Mouse (Mus musculus) right cerebral cortex, adult 18-20 months (tissue): ENCODE results near the gene Hmbs.
A peak's percentile ranks its signal among the peaks of the same experiment; 100 is the strongest.
"Not testable (repeated sequence)": the region's sequence is repeated elsewhere in the genome, so short reads cannot be mapped to it uniquely, and the experiment has no call there.

Source experiments
- DNase-seq: peaks from one replicate; pipeline ENCODE4 v3.0.0; 2022; ENCODE audit warnings: mixed read lengths

The Hmbs gene

GRCm38 (mm10) chr9:44343781-44344421 is at the start of gene Hmbs:
Hmbs (minus strand) TSS chr9:44344228.
- DNase-seq = peak; percentile 93

GRCm38 (mm10) chr9:44391466-44391865 is 47.4 kb upstream of the Hmbs start:
- peak; percentile 58 for DNase-seq

GRCm38 (mm10) chr9:44389273-44389672 is 45.2 kb upstream of the Hmbs start:
- peak; percentile 54 for DNase-seq

- no peak for DNase-seq
Observed at GRCm38 (mm10) chr9:44387221-44387620, 43.2 kb upstream of the Hmbs start.

GRCm38 (mm10) chr9:44384596-44384995 is 40.6 kb upstream of the Hmbs start:
- DNase-seq = no peak

- DNase-seq = no peak
Observed at GRCm38 (mm10) chr9:44379862-44380261, 35.8 kb upstream of the Hmbs start.

GRCm38 (mm10) chr9:44379054-44379834 is 35.2 kb upstream of the Hmbs start, which contains the start of gene Hyou1:
Hyou1 (plus strand) TSS chr9:44379490.
- DNase-seq = peak; percentile 99

- DNase-seq = no peak
Observed at GRCm38 (mm10) chr9:44378153-44378730, 34.2 kb upstream of the Hmbs start.

GRCm38 (mm10) chr9:44377335-44377734 is 33.3 kb upstream of the Hmbs start:
- DNase-seq = not testable (repeated sequence)

- no peak for DNase-seq
Observed at GRCm38 (mm10) chr9:44376141-44376540, 32.1 kb upstream of the Hmbs start.

- no peak for DNase-seq
Observed at GRCm38 (mm10) chr9:44373386-44373785, 29.4 kb upstream of the Hmbs start.

GRCm38 (mm10) chr9:44364480-44364879 is 20.5 kb upstream of the Hmbs start:
- no peak for DNase-seq

GRCm38 (mm10) chr9:44361931-44362330 is 17.9 kb upstream of the Hmbs start:
- DNase-seq = not testable (repeated sequence)

GRCm38 (mm10) chr9:44361190-44361917 is 17.3 kb upstream of the Hmbs start, which contains the start of gene Vps11:
Vps11 (minus strand) TSS chr9:44361670.
- peak; percentile 93 for DNase-seq

- DNase-seq = no peak
Observed at GRCm38 (mm10) chr9:44357207-44357606, 13.2 kb upstream of the Hmbs start.

- no peak for DNase-seq
Observed at GRCm38 (mm10) chr9:44353142-44353541, 9.1 kb upstream of the Hmbs start.

GRCm38 (mm10) chr9:44352337-44352736 is 8.3 kb upstream of the Hmbs start:
- DNase-seq = no peak

GRCm38 (mm10) chr9:44351396-44351795 is 7.4 kb upstream of the Hmbs start:
- DNase-seq = peak; percentile 25

- DNase-seq = no peak
Observed at GRCm38 (mm10) chr9:44348546-44348945, 4.5 kb upstream of the Hmbs start.

GRCm38 (mm10) chr9:44347621-44348020 is 3.6 kb upstream of the Hmbs start:
- DNase-seq = no peak

GRCm38 (mm10) chr9:44347166-44347565 is 3.1 kb upstream of the Hmbs start:
- no peak for DNase-seq

- peak; percentile 31 for DNase-seq
Observed at GRCm38 (mm10) chr9:44345570-44346433, 1.8 kb upstream of the Hmbs start.
